Mouse (Mus musculus): Measurements from ENCODE around the gene Bcl2l14.

DNA sequence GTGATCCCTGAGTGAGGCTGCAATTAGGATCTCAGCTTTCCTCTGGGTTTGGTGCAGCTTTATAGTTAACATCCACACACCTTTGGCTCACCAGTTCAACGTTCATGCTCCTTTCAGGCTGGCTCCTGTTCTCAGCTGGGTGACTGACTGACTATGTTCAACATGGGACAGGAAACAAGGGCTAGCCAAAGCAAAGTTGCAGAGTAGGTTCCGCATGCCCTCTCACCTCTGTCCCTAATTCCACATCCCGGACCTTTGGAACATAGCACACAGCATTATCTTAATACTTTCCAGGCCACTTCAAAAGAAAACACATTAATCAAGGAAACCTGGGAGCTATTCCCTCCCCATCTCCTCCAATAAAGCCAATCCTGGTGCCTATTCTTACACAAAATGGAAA is 18.3 kb upstream of the Bcl2l14 start:
- no peak for TF ChIP-seq CTCF (IDR thresholded peaks at IDR 0.05; ENCODE audit: low read depth, low read length)
- no peak for TF ChIP-seq POLR2A (IDR thresholded peaks at IDR 0.05; ENCODE audit: borderline replicate concordance, low read depth, low read length)

Measured in bone marrow macrophage, adult 2 months (primary cell).